Mouse (Mus musculus) heart, embryonic 10.5 days (tissue): ENCODE data around the gene Gabrb1. TPM values are rescaled to one million over a fixed set of nuclear protein-coding genes. Genes with fewer than 3 reads are reported as not detected.

ENCODE experiments used
- DNase-seq: peaks from one replicate; pipeline ENCODE4 v3.0.0-alpha.2; 2017; ENCODE audit warnings: low spot score
- H3K27ac ChIP-seq: fragments of 300-500 bp; sonication (generic); 2 replicates; pipeline ENCODE4 v1.5.1; 2016; ENCODE audit warnings: mild to moderate bottlenecking
- H3K27me3 ChIP-seq: fragments of 300-500 bp; sonication (generic); 2 replicates; pipeline ENCODE4 v1.6.1; 2016; ENCODE audit warnings: mild to moderate bottlenecking; ENCODE audit not compliant: poor library complexity, insufficient read depth, severe bottlenecking
- H3K36me3 ChIP-seq: fragments of 300-500 bp; sonication (generic); 2 replicates; pipeline ENCODE4 v1.6.1; 2016; ENCODE audit warnings: mild to moderate bottlenecking, moderate library complexity
- H3K4me1 ChIP-seq: fragments of 300-500 bp; sonication (generic); 2 replicates; pipeline ENCODE4 v1.6.1; 2016; ENCODE audit warnings: mild to moderate bottlenecking
- H3K4me3 ChIP-seq: fragments of 300-500 bp; sonication (generic); 2 replicates; pipeline ENCODE4 v1.5.1; 2016; ENCODE audit warnings: mild to moderate bottlenecking, moderate library complexity
- H3K9me3 ChIP-seq: fragments of 300-500 bp; sonication (generic); 2 replicates; pipeline ENCODE4 v1.6.1; 2016; ENCODE audit warnings: mild to moderate bottlenecking, moderate library complexity
- WGBS: fragments of 180-500 bp; shearing (Covaris S2); methylation state at CpG from one replicate; pipeline ENCODE4 v1.1.7; 2016; 5-methylcytosine and 5-hydroxymethylcytosine counted together
- polyA plus RNA-seq: library from polyadenylated mRNA; unstranded; fragments of >200 nt; fragmentation: Nextera tagmentation; extraction: Ambion mirVana; gene quantifications from 2 replicates; pipeline ENCODE4 v1.2.1, GENCODE M21; 2016

The Gabrb1 gene
- polyA plus RNA-seq, 1 experiment from 2014 or later, result 0.92 TPM

DNA sequence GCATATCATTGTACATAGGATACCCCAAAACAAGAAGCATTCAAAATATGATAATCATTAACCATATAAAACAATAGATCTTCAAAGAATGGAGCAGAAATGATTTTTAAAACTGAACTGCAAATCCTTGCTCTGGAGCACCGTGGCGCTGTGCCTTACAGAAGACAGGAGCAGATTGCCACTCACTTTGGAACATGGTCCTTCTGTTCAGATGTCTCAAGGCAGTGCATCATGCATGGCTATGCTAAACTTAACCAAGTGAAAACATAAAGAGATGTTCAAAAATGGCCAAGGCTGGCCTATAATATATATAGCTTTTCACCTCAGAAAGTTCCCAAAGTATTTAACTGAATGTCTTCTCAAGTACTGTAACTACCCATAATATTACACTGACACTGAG, 240.3 kb downstream of the Gabrb1 start:
- Histone ChIP-seq H3K27me3 (no peaks in the 10 kb centered on the region), H3K4me3 (no peak overlapping the region), H3K36me3 (no peaks in the 10 kb centered on the region), H3K4me1 (no peaks in the 10 kb centered on the region), H3K27ac (no peak overlapping the region), H3K9me3 (no peaks in the 10 kb centered on the region)
- WGBS, result 88% methylated on average over 2 of the region's 2 CpGs
- no peak for DNase-seq

DNA sequence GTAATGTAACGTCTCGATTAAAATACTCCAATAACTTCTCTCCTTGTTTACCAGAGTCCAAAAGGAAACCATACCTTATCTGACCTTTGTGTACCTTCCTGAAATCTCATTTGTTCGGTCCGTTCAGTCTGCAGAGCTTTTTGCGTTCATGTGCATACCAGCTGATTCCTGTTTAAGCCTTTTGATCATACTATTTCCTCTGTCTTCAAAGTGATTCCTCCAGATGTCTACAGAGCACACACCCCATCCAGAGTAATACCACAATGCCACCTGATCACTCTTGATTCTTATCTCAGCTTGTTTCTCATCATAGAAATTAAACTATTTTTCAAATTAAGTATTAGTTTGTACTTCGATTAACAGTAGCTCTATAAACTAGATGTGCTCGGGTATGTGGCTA, 245.5 kb downstream of the Gabrb1 start:
- Histone ChIP-seq H3K36me3 (no peaks in the 10 kb centered on the region), H3K27ac (no peak overlapping the region), H3K9me3 (no peaks in the 10 kb centered on the region), H3K27me3 (no peaks in the 10 kb centered on the region), H3K4me1 (no peaks in the 10 kb centered on the region), H3K4me3 (no peak overlapping the region)
- no peak for DNase-seq
- WGBS, result 87% methylated on average over 7 of the region's 7 CpGs

DNA sequence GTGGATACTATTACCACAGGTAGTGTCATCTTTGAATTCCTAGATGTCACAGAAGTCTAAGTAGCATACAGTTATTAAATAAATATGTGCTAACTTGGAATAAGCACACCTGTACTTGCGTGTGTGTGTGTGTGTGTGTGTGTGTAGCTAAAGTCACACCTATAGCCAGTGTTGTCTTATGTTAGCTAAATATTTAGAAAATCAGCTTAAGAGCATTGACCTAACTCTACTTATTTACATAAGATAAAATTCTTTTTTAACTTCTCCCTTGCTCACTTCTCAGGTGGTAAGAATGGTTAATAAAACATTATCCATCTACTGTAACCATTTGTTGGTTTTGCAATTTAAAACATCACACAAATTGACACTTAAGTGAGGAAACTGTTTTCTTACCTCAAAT, 256.1 kb downstream of the Gabrb1 start:
- Histone ChIP-seq H3K27me3 (no peaks in the 10 kb centered on the region), H3K9me3 (no peaks in the 10 kb centered on the region), H3K36me3 (no peaks in the 10 kb centered on the region), H3K4me3 (no peak overlapping the region), H3K27ac (no peak overlapping the region), H3K4me1 (no peaks in the 10 kb centered on the region)
- no peak for DNase-seq
- 69% methylated on average over 1 of the region's 1 CpGs for WGBS

DNA sequence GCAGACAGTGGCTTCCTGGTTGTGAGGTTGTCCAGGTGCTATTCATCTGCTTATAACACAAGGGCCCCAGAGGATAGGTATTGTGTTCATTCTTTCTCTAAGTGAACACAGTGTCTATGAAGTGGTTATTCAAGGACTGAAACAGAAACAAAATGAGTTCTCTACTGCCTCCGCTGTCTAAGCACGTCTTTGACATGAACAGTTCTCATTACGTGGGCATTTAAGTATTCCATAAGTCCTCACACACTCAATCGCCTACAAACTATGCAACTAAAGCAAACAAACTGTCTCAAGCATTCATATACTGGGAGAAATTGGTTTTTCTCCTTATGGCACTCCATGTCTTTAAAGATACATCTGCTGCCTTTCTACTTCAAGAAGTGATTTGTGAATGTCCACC, 257.8 kb downstream of the Gabrb1 start:
- H3K9me3 ChIP-seq, result no peaks in the 10 kb centered on the region
- no peak for DNase-seq
- 88% methylated on average over 4 of the region's 4 CpGs for WGBS

DNA sequence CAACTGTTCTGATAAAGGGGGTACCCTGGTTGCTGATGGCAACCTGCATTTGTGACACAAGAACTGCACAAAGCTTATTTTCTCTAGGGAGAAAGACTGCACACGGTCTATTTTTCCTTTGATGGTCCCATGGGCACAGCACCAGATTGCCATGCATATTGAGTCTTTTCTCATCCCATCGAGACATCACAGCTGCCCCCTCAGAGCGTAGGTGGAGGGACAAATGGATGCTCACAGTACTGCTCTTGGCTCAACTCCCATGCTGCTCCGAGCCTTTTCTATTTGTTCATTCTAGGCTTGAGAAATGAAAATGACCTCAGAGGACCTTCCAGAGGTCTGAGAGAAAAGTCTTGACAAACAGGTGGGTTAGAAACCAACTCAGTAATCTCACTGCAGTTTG, 259.3 kb downstream of the Gabrb1 start:
- Histone ChIP-seq H3K27ac (no peak overlapping the region), H3K4me3 (no peak overlapping the region), H3K4me1 (no peaks in the 10 kb centered on the region), H3K36me3 (no peaks in the 10 kb centered on the region), H3K9me3 (no peaks in the 10 kb centered on the region), H3K27me3 (no peaks in the 10 kb centered on the region)
- DNase-seq, result no peak
- WGBS, result 82% methylated on average over 4 of the region's 4 CpGs

More for the DNA sequence above, 257.8 kb downstream of the Gabrb1 start:
- no peak overlapping the region for H3K4me3 ChIP-seq
- no peaks in the 10 kb centered on the region for H3K36me3 ChIP-seq
- no peaks in the 10 kb centered on the region for H3K27me3 ChIP-seq
- H3K27ac ChIP-seq, result no peak overlapping the region
- no peaks in the 10 kb centered on the region for H3K4me1 ChIP-seq

DNA sequence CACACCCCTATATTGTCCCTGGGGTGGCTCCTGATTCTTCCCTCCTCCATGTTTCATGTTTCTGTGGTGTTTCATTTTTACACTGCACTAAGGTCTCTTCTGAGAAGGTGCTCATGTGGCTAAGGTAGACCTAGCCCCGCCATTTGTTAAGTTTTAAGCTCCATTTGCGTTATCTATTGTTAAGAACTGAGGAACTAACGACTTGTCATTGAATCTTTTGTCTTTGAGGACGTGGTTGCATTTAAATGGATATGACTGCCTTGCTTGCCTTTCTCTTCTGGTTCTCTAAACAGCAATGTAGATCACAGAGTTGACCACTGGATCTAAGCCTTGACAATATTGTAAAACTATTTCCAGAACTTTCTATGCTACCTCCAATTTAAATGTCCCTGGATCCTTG, 265.7 kb downstream of the Gabrb1 start:
- H3K27ac ChIP-seq, result no peak overlapping the region
- no peak overlapping the region for H3K4me3 ChIP-seq
- no peaks in the 10 kb centered on the region for H3K36me3 ChIP-seq
- 65% methylated on average over 4 of the region's 4 CpGs for WGBS
- H3K9me3 ChIP-seq, result no peaks in the 10 kb centered on the region
- H3K27me3 ChIP-seq, result no peaks in the 10 kb centered on the region
- DNase-seq, result no peak
- no peaks in the 10 kb centered on the region for H3K4me1 ChIP-seq

DNA sequence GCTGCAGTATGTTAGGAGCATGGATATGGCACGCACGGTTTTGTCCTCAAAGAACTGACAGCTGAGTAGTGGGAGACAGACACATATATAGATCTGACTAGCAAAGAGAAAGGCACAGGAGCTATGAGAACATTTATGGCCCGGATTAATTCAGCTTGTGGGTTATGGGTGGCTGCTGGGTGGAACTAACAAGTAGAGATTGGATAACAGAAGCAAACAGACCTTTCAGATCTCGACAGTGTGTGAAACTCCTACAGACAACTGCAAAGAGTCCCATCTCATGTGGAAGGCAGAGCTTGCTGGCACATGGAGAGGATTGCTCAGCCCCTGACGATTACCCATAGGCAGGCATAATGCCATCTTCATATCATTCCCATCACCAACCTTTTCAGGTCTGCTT, 268.4 kb downstream of the Gabrb1 start:
- H3K4me1 ChIP-seq, result no peaks in the 10 kb centered on the region
- no peak overlapping the region for H3K27ac ChIP-seq
- H3K36me3 ChIP-seq, result no peaks in the 10 kb centered on the region
- 76% methylated on average over 5 of the region's 5 CpGs for WGBS
- no peak for DNase-seq
- H3K27me3 ChIP-seq, result no peaks in the 10 kb centered on the region
- no peaks in the 10 kb centered on the region for H3K9me3 ChIP-seq
- H3K4me3 ChIP-seq, result no peak overlapping the region

DNA sequence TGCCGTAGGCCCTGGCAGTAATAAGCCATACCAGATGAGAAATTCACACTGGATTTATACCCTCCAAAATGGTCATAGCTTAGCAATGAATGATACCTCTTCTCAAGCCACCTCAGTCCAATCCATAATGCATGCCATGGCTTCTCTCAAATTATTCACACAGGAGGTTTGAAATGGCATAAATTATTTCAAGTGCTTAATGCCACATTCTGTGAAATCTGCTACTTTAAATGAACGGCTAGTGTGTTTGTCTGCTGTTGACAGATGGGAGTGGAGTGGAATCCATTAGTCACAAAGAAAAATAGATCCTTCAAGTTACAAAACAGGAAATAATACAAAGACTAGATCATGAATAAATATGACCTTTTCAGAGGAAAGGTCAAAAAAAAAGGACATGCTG, 272.1 kb downstream of the Gabrb1 start:
- no peak overlapping the region for H3K27ac ChIP-seq
- H3K4me1 ChIP-seq, result no peaks in the 10 kb centered on the region
- H3K9me3 ChIP-seq, result no peaks in the 10 kb centered on the region
- H3K27me3 ChIP-seq, result no peaks in the 10 kb centered on the region
- no peak overlapping the region for H3K4me3 ChIP-seq
- DNase-seq, result no peak
- WGBS, result 82% methylated on average over 2 of the region's 2 CpGs
- H3K36me3 ChIP-seq, result no peaks in the 10 kb centered on the region

DNA sequence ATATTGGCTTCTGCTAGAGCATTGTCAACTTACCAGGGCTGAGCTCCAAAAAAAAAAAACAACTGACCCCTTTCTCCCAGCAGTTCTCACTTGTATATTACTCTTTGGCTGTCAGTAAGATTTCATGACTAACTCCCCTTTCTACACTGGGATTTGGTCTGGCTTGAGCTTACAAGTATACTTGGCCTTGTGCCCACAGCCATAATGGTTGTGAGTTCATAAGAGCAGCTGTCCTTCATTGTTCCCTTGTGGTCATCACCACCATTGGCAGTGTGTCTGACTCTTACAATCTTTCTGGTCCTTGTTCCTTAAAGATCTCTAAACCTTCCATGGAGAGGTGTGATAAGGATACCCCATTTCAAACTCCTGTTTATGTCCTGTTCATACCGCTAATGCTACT, 293.5 kb downstream of the Gabrb1 start:
- Histone ChIP-seq H3K9me3 (no peaks in the 10 kb centered on the region), H3K27me3 (no peaks in the 10 kb centered on the region), H3K27ac (no peak overlapping the region), H3K36me3 (no peaks in the 10 kb centered on the region), H3K4me1 (no peaks in the 10 kb centered on the region), H3K4me3 (no peak overlapping the region)
- 90% methylated on average over 1 of the region's 1 CpGs for WGBS
- no peak for DNase-seq

DNA sequence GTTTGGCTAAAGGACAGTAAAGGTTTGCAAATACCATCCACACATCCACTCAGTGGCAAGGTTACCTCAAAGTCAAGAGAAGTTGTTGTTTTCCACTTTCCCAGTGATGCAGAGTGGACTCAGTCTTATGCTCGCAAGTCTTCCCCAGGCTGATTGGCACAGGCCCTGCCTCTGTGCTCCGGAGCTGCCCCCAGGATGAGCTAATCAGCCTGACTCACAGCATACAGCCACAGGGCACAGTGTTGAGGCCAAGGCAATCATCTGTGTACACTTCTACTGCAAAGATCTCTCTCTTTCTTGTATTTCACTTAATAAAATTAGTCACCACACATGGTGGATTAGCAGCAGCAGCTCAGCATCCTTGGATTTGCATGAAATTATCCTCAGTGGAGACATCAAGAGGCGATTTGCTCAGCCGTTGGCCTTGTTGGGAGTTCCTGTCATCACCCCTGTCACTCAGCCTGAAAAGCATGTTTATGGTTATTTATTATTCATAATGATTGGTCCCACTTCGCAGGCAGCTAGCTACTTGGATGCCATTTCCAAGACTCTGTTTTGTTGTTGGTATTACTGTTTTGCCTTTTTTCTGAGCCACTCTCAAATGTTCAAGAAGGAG, 297.3 kb downstream of the Gabrb1 start:
- no peak overlapping the region for H3K27ac ChIP-seq
- 66% methylated on average over 5 of the region's 5 CpGs for WGBS
- no peaks in the 10 kb centered on the region for H3K27me3 ChIP-seq
- no peak overlapping the region for H3K4me3 ChIP-seq
- H3K9me3 ChIP-seq, result no peaks in the 10 kb centered on the region
- no peak for DNase-seq
- no peaks in the 10 kb centered on the region for H3K36me3 ChIP-seq
- H3K4me1 ChIP-seq, result no peaks in the 10 kb centered on the region

DNA sequence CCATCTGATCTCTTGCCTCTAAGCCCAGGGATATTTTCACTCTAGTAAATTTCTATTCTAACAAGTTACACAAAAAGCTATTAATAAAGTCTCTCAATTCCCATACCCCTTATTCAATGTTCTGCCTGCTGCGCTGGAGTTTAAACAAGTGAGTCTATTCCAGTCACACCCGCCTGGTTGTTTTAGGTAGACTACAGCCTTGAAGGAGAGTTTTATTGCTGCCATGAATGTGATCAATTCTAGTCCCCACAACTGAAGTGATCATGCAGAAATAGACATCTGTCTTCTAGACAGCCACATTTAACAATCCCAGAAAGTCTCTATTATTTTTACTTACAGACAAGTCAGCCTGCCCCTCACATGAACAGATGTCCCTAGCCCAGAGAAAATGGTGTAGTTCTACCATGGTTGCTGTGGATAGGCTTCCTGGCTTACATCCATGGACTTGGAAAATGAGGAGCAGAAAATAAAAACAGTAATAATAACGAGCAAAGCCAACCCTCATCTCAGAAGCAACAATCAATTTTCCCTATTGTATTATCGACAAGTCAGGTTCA, 307.0 kb downstream of the Gabrb1 start:
- Histone ChIP-seq H3K4me3 (no peak overlapping the region), H3K27me3 (no peaks in the 10 kb centered on the region), H3K36me3 (no peaks in the 10 kb centered on the region), H3K9me3 (no peaks in the 10 kb centered on the region), H3K4me1 (no peaks in the 10 kb centered on the region), H3K27ac (no peak overlapping the region)
- 81% methylated on average over 4 of the region's 4 CpGs for WGBS
- no peak for DNase-seq

DNA sequence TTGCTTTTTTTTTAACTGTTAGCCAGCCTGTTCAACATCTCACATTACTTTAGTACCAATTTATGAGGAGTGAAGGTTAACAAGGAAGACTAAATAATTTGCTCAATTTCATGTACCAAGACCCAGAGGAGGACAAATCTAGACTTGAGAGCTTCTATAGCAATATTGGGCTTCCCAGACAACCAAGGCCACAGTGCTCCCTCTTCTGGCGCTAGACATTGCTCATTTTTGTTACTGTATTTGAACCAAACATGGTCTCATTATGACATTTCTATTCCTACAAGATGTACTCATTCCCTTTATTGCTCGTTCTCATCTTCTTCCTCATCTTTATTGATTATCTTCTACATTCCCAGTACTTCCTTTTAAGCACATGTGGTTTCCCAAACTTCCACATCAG, 307.6 kb downstream of the Gabrb1 start:
- no peak overlapping the region for H3K4me3 ChIP-seq
- H3K27ac ChIP-seq, result no peak overlapping the region
- H3K36me3 ChIP-seq, result no peaks in the 10 kb centered on the region
- 64% methylated on average over 2 of the region's 2 CpGs for WGBS
- DNase-seq, result no peak
- no peaks in the 10 kb centered on the region for H3K4me1 ChIP-seq
- no peaks in the 10 kb centered on the region for H3K9me3 ChIP-seq
- no peaks in the 10 kb centered on the region for H3K27me3 ChIP-seq

DNA sequence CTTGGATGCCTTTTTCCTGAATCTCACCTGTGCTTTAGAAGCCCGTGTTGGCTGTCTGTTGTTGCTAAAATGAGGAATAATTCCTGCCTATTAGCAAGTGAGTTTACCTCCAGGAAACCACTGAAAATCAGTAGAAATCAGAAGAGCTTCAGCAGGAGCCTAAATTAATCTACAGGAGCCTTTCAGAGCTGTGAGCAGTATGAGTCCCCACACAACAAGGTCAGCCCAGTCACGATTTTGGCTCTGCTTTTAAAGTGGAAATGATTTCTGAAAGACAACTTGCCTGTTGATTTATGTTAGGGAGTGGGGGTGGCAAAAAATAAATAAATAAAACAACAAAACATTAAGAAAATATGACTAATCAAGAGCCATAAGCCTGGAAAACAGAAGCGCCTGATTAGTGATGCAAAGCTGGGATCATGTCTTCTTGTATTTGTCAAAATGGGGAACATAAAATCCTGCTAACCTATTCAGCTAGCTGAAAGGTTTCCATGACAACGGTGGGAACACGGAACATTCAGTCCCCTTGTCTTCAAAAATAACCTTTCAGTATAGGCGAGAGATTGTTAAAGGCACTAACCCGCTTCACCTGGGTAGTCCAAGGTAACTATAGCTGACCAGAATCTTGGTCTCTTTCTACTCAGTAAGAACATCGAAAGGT, 312.4 kb downstream of the Gabrb1 start:
- WGBS, result 76% methylated on average over 8 of the region's 8 CpGs
- Histone ChIP-seq H3K9me3 (no peaks in the 10 kb centered on the region), H3K4me3 (no peak overlapping the region), H3K27ac (no peak overlapping the region), H3K4me1 (no peaks in the 10 kb centered on the region), H3K36me3 (no peaks in the 10 kb centered on the region), H3K27me3 (no peaks in the 10 kb centered on the region)
- no peak for DNase-seq

DNA sequence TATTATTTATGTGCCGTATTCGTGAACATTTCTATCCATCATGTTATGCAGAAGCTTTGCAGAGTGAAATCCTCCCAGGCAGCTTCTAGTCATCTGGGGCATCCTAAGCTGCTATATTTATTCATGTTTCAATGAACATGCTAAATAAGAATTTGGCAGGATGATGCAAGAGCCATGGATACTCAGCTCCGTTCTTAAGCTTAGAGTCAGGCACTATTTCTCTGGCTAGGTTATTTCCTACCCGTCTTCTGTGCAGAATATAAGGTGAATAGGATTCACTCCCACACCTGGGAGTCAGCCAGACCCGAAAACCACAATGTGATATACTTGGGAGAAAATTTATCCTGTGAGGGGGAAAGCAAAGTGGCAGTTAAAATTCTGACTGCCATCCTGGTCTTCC, 314.9 kb downstream of the Gabrb1 start:
- Histone ChIP-seq H3K27me3 (no peaks in the 10 kb centered on the region), H3K27ac (no peak overlapping the region), H3K4me3 (no peak overlapping the region), H3K4me1 (no peaks in the 10 kb centered on the region), H3K9me3 (no peaks in the 10 kb centered on the region), H3K36me3 (no peaks in the 10 kb centered on the region)
- 74% methylated on average over 5 of the region's 5 CpGs for WGBS
- DNase-seq, result no peak
